Mouse (Mus musculus): ENCODE measurements around the gene Gm13178.

Gm13178 gene

DNA sequence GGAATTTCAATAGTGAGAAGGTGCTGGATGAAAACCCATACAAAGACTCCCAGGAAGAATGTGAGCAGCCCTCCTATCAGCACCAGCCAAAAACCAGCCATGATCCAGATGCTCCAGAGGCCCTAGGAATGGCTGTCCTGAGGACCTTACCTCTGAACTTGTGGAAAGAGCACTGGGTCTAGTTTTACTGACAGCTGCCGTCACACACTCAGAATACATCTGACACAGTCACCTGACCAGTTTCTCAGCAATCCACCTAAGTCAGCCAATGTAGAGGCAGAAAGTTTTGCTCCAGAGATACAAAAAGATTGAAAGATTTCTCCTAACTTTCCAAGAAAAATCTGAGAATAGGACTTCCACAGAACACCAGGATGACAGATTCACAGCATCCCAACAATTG is at the start of gene Gm13178:
Gene Gm13178, minus strand, starts transcription at position 101 of the 400 bp plus-strand sequence.
- no peak for DNase-seq (ENCODE audit: low read depth)

DNA sequence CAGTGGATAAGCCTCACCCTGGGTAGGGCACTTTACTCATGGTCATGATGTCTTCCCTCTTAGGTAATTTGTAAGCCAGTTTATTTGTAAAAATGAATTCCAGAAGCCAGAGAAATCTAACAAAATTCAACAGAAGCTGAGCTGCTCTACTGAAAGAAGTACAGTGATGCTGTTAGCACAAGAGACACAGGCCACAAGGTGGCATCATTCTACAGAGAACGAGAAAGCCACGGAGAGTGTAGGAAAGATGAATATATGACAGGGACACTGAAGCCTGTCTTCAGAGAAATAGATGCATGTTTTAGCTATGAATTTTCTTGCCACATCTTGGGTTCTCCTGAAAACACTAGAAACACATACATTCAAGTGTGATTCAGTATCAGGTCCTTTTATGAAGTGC is 44.5 kb upstream of the Gm13178 start:
- peak; percentile 17 for DNase-seq (ENCODE audit: low read depth)

DNA sequence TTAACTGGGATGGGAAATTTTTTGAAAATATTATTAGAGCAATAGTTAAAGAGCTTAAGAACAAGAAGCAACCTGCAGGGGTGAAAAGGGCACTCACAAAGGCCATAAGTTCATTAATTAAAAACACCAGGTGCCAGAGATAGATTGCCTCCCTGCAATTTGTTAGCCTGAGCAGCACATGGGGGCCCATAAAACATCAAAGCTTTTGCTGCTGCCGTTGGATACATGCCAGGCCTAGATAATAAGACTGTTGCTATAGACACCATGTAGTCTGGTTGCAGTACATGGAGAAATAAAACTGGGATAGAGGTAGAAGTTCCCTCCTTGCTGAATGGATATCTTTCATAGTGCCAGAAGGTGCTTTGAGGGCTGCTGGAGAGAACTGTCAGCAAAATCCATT is 27.9 kb upstream of the Gm13178 start:
- DNase-seq (ENCODE audit: low read depth), result no peak

DNA sequence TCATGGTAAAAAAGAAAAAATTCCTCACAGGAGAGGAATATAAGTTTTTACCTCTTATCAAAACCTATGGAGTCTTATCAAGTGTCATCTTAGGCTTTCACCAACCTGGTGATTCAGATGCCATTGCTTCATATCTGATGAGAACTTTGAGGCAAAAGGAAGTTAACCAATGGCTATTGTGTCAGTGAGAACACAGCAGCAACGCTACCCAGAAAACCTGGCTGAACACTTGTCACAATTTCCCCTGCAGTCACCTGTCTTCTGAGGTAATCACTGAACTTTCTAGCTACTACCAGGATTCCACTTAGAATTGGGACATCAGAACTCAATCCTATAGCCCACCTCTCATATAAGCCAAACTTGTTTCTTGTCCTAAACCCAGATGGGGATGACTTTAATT is 1.5 kb downstream of the Gm13178 start:
- DNase-seq (ENCODE audit: low read depth), result no peak

DNA sequence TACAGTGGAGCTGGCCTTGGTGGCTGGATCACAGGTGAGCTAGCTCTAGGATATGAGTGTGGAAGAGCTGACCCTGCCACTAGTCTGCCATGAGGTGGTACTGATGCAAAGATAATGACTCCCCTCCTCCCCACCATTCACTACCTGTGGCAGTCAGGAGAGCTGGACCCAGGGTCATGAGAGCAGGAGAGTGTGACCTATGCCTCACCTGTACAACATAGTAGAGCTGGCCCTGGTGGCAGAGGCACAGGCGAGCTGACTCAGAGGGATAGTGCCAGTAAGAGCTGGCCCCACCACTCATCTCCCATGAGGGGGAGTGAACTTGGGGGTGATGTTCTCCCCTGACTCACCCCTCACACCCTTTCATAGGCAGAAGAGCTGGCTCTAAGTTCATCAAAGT is 2.9 kb downstream of the Gm13178 start:
- DNase-seq (ENCODE audit: low read depth), result no peak

DNA sequence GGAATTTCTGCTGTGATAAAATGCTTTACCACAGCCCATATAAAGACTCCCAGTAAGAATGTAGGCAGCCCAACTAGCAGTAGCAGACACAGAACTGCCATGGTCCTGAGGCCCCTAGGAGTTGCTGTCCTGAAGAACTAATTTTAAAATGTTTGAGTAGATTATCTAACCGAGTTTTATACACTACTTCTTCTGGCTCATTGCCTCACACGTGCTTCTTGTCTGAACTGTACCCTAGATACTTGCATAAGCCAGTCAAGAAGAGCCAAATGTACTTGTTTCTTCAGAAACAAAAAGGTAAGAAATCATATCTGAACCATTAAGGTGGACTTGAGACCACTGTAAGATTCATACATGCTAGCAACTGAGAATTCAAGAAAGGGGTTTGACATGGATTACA is 34.9 kb downstream of the Gm13178 start, which contains the start of gene Gm436:
Gene Gm436, minus strand, starts transcription at position 101 of the 400 bp plus-strand sequence.
- no peak for DNase-seq (ENCODE audit: low read depth)
